Mouse (Mus musculus): ENCODE measurements around the gene Thsd7a. TPM values are rescaled to one million over a fixed set of nuclear protein-coding genes. Genes with fewer than 3 reads are reported as not detected.

Gene Thsd7a
- total and polyA plus RNA-seq, 3 experiments = 0.30 TPM; not detected in 2

- no peak for TF ChIP-seq PAX5 (IDR thresholded peaks at IDR 0.05; ENCODE audit: low read length)
- TF ChIP-seq POLR2AphosphoS2 (IDR thresholded peaks at IDR 0.05; ENCODE audit: low read depth, low read length) = no peak
- TF ChIP-seq RCOR1 (conservative IDR thresholded peaks at IDR 0.05; ENCODE audit: low read depth, low read length) = no peak
- TF ChIP-seq EP300 (IDR thresholded peaks at IDR 0.05; ENCODE audit: low read length) = no peak
- no peak for TF ChIP-seq USF1 (IDR thresholded peaks at IDR 0.05; ENCODE audit: low read depth, low read length)
- no peak for TF ChIP-seq NELFE (IDR thresholded peaks at IDR 0.05; ENCODE audit: low read depth, low read length)
- no peak for TF ChIP-seq MYC (IDR thresholded peaks at IDR 0.05; ENCODE audit: low read depth, low read length)
- no peak for TF ChIP-seq MAFK (IDR thresholded peaks at IDR 0.05; ENCODE audit: insufficient replicate concordance, low read length)
- TF ChIP-seq CTCF (conservative IDR thresholded peaks at IDR 0.05 in 1 of 2, IDR thresholded peaks at IDR 0.05 in 1 of 2; ENCODE audit: low read depth in 2 of 2, low read length in 2 of 2) = no peak
- TF ChIP-seq JUND (conservative IDR thresholded peaks at IDR 0.05; ENCODE audit: low read depth, low read length) = no peak
- no peak for TF ChIP-seq MXI1 (IDR thresholded peaks at IDR 0.05; ENCODE audit: low read depth, low read length)
- H3K4me3 ChIP-seq (replicated peaks in 1 of 3; ENCODE audit: low read depth in 2 of 3, low read length in 2 of 3, poor library complexity in 1 of 3) = no peak overlapping the region
- no peak for DNase-seq (ENCODE audit: extremely low read depth)
- H3K9me3 ChIP-seq (replicated peaks; ENCODE audit: low read length) = no peaks in the 10 kb centered on the region
- H3K9ac ChIP-seq (ENCODE audit: insufficient read depth, low read depth) = no peak overlapping the region
- no peaks in the 10 kb centered on the region for H3K4me1 ChIP-seq (ENCODE audit: control insufficient read depth in 1 of 2, insufficient read depth in 2 of 2)
- H3K27ac ChIP-seq (ENCODE audit: insufficient read depth, low read depth) = no peak overlapping the region
- H3K4me2 ChIP-seq (ENCODE audit: insufficient read depth, low read depth, poor library complexity, severe bottlenecking) = no peak overlapping the region
- in situ Hi-C loops (cut with MboI; ENCODE audit: low pct_ligation_motif_present, low pct_unique_long_range_greater_than_20kb, low sequenced_read_pairs) = no loop called here
- no peaks in the 10 kb centered on the region for H3K79me2 ChIP-seq (replicated peaks; ENCODE audit: control insufficient read depth, extremely low read depth, insufficient read depth, poor library complexity, severe bottlenecking)
- no peaks in the 10 kb centered on the region for H3K36me3 ChIP-seq (replicated peaks in 1 of 2; ENCODE audit: control insufficient read depth in 1 of 2, insufficient read depth in 1 of 2, low read length in 1 of 2)
- dilution Hi-C loops (cut with MboI; ENCODE audit: extremely low pct_ligation_motif_present, extremely low pct_unique_long_range_greater_than_20kb, low sequenced_read_pairs) = no loop called here
- no peaks in the 10 kb centered on the region for H3K27me3 ChIP-seq (replicated peaks)
These were observed 146.3 kb downstream of the Thsd7a start for GRCm38 (mm10) chr6:12602927-12603326.

GRCm38 (mm10) chr6:12602161-12602560 is 147.0 kb downstream of the Thsd7a start:
- H3K9ac ChIP-seq (ENCODE audit: insufficient read depth, low read depth) = no peak overlapping the region
- no peak for TF ChIP-seq ZNF384 (IDR thresholded peaks at IDR 0.05; ENCODE audit: low read depth, low read length)
- no peak for TF ChIP-seq ETS1 (conservative IDR thresholded peaks at IDR 0.05; ENCODE audit: low read depth, low read length)
- no peak for TF ChIP-seq E2F4 (IDR thresholded peaks at IDR 0.05; ENCODE audit: insufficient replicate concordance, low read depth, low read length)
- TF ChIP-seq ZC3H11A (IDR thresholded peaks at IDR 0.05; ENCODE audit: low read depth, low read length) = no peak
- no peak for TF ChIP-seq MAFK (IDR thresholded peaks at IDR 0.05; ENCODE audit: insufficient replicate concordance, low read length)
- TF ChIP-seq CTCF (conservative IDR thresholded peaks at IDR 0.05 in 1 of 2, IDR thresholded peaks at IDR 0.05 in 1 of 2; ENCODE audit: low read depth in 2 of 2, low read length in 2 of 2) = no peak
- TF ChIP-seq EP300 (IDR thresholded peaks at IDR 0.05; ENCODE audit: low read length) = no peak
- TF ChIP-seq JUN (IDR thresholded peaks at IDR 0.05; ENCODE audit: insufficient read depth, low read depth, low read length) = no peak
- TF ChIP-seq ZKSCAN1 (IDR thresholded peaks at IDR 0.05; ENCODE audit: borderline replicate concordance, low read depth, low read length) = no peak
- no peak for TF ChIP-seq CHD2 (IDR thresholded peaks at IDR 0.05; ENCODE audit: low read length)
- TF ChIP-seq KAT2A (IDR thresholded peaks at IDR 0.05; ENCODE audit: insufficient replicate concordance, low read length) = no peak
- no peak for TF ChIP-seq ZMIZ1 (IDR thresholded peaks at IDR 0.05; ENCODE audit: low read depth, low read length)
- TF ChIP-seq JUND (conservative IDR thresholded peaks at IDR 0.05; ENCODE audit: low read depth, low read length) = no peak
- no peak for TF ChIP-seq ELF1 (IDR thresholded peaks at IDR 0.05; ENCODE audit: low read depth, low read length)
- no peak for TF ChIP-seq TCF12 (IDR thresholded peaks at IDR 0.05; ENCODE audit: low read depth, low read length)
- no peak for TF ChIP-seq NELFE (IDR thresholded peaks at IDR 0.05; ENCODE audit: low read depth, low read length)
- no peak for TF ChIP-seq TBP (conservative IDR thresholded peaks at IDR 0.05; ENCODE audit: low read depth, low read length)
- no peak for TF ChIP-seq HCFC1 (IDR thresholded peaks at IDR 0.05; ENCODE audit: low read depth, low read length)
- TF ChIP-seq MAZ (IDR thresholded peaks at IDR 0.05; ENCODE audit: low read depth, low read length) = no peak
- no peak for TF ChIP-seq USF2 (conservative IDR thresholded peaks at IDR 0.05; ENCODE audit: low read depth, low read length)
- no peaks in the 10 kb centered on the region for H3K27me3 ChIP-seq (replicated peaks)
- H3K4me1 ChIP-seq (ENCODE audit: control insufficient read depth in 1 of 2, insufficient read depth in 2 of 2) = no peaks in the 10 kb centered on the region
- no peaks in the 10 kb centered on the region for H3K9me3 ChIP-seq (replicated peaks; ENCODE audit: low read length)
- no peak overlapping the region for H3K4me2 ChIP-seq (ENCODE audit: insufficient read depth, low read depth, poor library complexity, severe bottlenecking)
- in situ Hi-C loops (cut with MboI; ENCODE audit: low pct_ligation_motif_present, low pct_unique_long_range_greater_than_20kb, low sequenced_read_pairs) = no loop called here
- no peak overlapping the region for H3K27ac ChIP-seq (ENCODE audit: insufficient read depth, low read depth)
- no peaks in the 10 kb centered on the region for H3K79me2 ChIP-seq (replicated peaks; ENCODE audit: control insufficient read depth, extremely low read depth, insufficient read depth, poor library complexity, severe bottlenecking)
- dilution Hi-C loops (cut with MboI; ENCODE audit: extremely low pct_ligation_motif_present, extremely low pct_unique_long_range_greater_than_20kb, low sequenced_read_pairs) = no loop called here
- H3K4me3 ChIP-seq (replicated peaks in 1 of 3; ENCODE audit: low read depth in 2 of 3, low read length in 2 of 3, poor library complexity in 1 of 3) = no peak overlapping the region
- no peak for DNase-seq (ENCODE audit: extremely low read depth)
- no peaks in the 10 kb centered on the region for H3K36me3 ChIP-seq (replicated peaks in 1 of 2; ENCODE audit: control insufficient read depth in 1 of 2, insufficient read depth in 1 of 2, low read length in 1 of 2)
